Mouse (Mus musculus): Measurements from ENCODE around the gene Esp23.
"Not testable (repeated sequence)": the region's sequence is repeated elsewhere in the genome, so short reads cannot be mapped to it uniquely, and the experiment has no call there.

DNA sequence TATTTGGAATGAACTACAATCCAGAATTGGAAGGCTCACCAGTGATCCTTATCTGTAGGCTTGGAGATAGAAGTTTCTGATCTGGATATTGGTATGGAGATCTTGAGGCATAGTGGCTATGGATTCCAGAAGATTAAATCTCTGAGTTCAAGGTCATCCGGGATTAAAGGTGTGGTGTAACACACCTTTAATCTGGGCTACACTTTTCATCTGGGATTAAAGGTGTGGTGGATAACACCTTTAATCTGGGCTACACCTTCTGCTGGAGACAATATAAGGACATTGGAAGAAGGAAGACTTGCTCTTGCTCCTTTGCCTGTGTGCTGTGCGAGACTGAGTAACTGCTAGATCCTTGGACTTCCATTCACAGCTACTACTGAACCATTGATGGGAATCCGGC lies 40.4 kb downstream of the Esp23 start, which contains the start of gene Esp24:
- TF ChIP-seq CTCF (IDR thresholded peaks at IDR 0.05 in 2 of 3, conservative IDR thresholded peaks at IDR 0.05 in 1 of 3; ENCODE audit: control insufficient read depth in 1 of 3, insufficient read depth in 1 of 3, low read depth in 2 of 3, low read length in 3 of 3, poor library complexity in 1 of 3, severe bottlenecking in 1 of 3); RCOR1 (IDR thresholded peaks at IDR 0.05; ENCODE audit: low read depth, low read length); MXI1 (IDR thresholded peaks at IDR 0.05; ENCODE audit: low read depth, low read length): not testable (repeated sequence)
